Mouse (Mus musculus) bone marrow macrophage, adult 2 months (primary cell): ENCODE measurements around the gene Smtnl1.

Experiments
- CTCF ChIP-seq: IDR thresholded peaks from 2 replicates; pipeline ENCODE4 v1.5.1; 2012; ENCODE audit warnings: low read depth, mild to moderate bottlenecking, low read length, moderate library complexity
- POLR2A ChIP-seq: IDR thresholded peaks from 2 replicates; pipeline ENCODE4 v1.6.1; 2012; ENCODE audit warnings: mild to moderate bottlenecking, low read depth, low read length, borderline replicate concordance

- no peak for TF ChIP-seq CTCF
- no peak for TF ChIP-seq POLR2A
Measured at GRCm38 (mm10) chr2:84838593-84838949, 16.1 kb upstream of the Smtnl1 start, which contains the start of gene Slc43a1.
